Mouse (Mus musculus): ENCODE data around the gene Cdh8. TPM values are rescaled to one million over a fixed set of nuclear protein-coding genes. Genes with fewer than 3 reads are reported as not detected.
"Not testable (repeated sequence)": the region's sequence is repeated elsewhere in the genome, so short reads cannot be mapped to it uniquely, and the experiment has no call there.

The Cdh8 gene
- polyA plus RNA-seq, 1 experiment, result not detected

DNA sequence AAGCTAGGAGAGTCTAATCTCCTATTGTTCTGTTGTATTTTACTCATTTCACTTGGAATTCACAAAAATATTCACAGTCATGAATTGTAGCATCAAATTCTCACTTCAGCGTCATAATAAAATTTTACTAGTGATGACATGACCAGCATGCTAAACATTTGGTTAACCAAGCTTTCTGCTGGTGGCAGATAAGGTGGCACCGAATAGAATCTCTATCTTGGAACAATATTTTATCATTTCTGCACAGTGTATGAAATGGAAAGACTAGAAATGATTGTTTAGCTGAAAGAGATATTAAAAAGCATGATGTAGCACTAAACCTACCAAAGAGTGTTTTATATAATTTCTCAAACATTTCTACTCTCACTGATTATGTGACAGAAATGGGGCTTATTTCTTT, 225.6 kb downstream of the Cdh8 start:
- H3K4me1 ChIP-seq (ENCODE audit: control insufficient read depth, insufficient read depth, low read length), result no peaks in the 10 kb centered on the region
- no peak overlapping the region for H3K4me3 ChIP-seq (ENCODE audit: insufficient read depth, low read depth, low read length)
- WGBS, result 92% methylated on average over 2 of the region's 2 CpGs
- no peak overlapping the region for H3K27ac ChIP-seq (ENCODE audit: insufficient read depth, low read depth, low read length)
- no peak for TF ChIP-seq CTCF (IDR thresholded peaks at IDR 0.05; ENCODE audit: insufficient read depth, low read depth, low read length)

DNA sequence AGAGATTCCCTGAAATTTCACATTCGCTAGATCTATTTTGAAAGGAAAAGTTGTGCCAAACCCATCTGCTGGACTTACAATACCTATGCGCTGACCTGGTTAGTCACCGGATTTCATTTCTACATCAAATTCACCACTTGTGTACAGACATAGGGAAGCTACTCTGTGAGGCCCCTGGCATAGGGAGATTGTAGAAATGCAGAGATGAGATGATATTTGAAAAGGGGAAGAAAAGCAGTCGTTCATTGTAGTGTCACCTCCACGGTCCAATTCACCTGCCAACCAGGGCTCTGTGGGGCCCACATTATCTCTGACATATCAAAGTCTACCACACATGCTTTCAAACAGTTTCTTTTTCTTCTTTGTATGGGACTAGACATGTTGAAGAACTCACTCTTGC, 229.4 kb downstream of the Cdh8 start:
- no peak overlapping the region for H3K27ac ChIP-seq (ENCODE audit: insufficient read depth, low read depth, low read length)
- WGBS, result 97% methylated on average over 5 of the region's 5 CpGs
- no peak for TF ChIP-seq POLR2A (IDR thresholded peaks at IDR 0.05; ENCODE audit: insufficient read depth, low read depth, low read length)
- TF ChIP-seq CTCF (IDR thresholded peaks at IDR 0.05; ENCODE audit: insufficient read depth, low read depth, low read length), result no peak
- H3K4me3 ChIP-seq (ENCODE audit: insufficient read depth, low read depth, low read length), result no peak overlapping the region
- H3K4me1 ChIP-seq (ENCODE audit: control insufficient read depth, insufficient read depth, low read length), result no peaks in the 10 kb centered on the region

DNA sequence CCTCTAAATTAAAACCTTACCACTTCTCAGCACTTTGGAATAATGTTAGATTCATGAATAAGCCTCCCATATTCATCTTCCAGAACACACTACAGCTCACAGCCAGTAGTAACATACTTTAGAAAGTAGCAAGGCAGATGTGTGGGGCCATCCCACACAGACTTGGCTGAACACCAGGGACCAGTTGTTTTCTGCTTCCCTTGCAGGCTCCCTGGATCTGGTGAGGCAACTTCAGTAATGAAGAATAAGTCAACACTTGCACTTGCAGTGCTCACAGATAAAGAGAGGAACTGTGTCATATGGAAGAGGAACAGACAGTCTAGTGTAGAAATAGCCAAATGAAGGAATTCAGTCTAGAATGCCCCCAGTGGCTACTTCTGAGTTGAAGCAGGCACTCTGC, 232.1 kb downstream of the Cdh8 start:
- Histone ChIP-seq H3K27ac (ENCODE audit: insufficient read depth, low read depth, low read length) (no peak overlapping the region), H3K4me3 (ENCODE audit: insufficient read depth, low read depth, low read length) (no peak overlapping the region), H3K4me1 (ENCODE audit: control insufficient read depth, insufficient read depth, low read length) (no peaks in the 10 kb centered on the region)
- TF ChIP-seq POLR2A (IDR thresholded peaks at IDR 0.05; ENCODE audit: insufficient read depth, low read depth, low read length) (no peak), CTCF (IDR thresholded peaks at IDR 0.05; ENCODE audit: insufficient read depth, low read depth, low read length) (no peak)

DNA sequence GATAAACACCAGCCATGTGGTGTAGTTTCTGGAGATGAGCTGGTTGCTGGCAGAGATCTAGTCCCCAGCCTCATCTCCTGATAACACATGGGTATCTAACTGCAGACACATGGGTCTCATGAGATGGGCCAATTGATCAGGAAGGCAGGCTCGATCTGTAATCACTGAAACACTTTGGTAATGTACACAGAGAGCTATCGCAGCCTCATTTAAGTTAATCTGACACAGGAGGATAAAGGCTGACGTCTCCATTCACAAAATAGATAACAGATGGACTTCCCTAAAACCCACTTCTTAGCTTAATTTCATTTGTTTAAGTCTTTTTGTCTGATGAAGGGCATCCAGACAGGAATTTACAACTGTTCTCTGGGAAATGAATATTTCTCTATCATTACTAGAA, 249.3 kb downstream of the Cdh8 start:
- no peak overlapping the region for H3K27ac ChIP-seq (ENCODE audit: insufficient read depth, low read depth, low read length)
- TF ChIP-seq POLR2A (IDR thresholded peaks at IDR 0.05; ENCODE audit: insufficient read depth, low read depth, low read length) (no peak), CTCF (IDR thresholded peaks at IDR 0.05; ENCODE audit: insufficient read depth, low read depth, low read length) (no peak)
- 85% methylated on average over 3 of the region's 3 CpGs for WGBS
- no peaks in the 10 kb centered on the region for H3K4me1 ChIP-seq (ENCODE audit: control insufficient read depth, insufficient read depth, low read length)
- no peak overlapping the region for H3K4me3 ChIP-seq (ENCODE audit: insufficient read depth, low read depth, low read length)

DNA sequence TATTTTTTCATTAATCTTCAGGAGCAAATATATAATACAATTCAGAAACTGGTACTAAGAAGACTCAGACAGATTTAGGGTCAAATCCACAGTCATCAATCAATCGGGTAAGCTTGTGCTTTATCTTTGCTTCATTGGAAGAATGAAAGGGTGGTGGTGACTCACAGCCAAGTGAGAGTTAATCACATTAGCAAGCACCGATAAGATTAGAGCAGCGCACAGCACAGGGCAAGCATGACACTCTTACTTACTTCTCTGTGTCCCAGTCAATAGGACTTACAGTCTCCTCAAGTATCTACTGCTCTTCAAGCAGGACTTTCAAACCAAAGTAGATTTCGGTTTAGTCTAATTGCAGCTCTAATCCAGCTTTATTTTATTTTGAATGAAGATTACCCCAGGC, 254.6 kb downstream of the Cdh8 start:
- no peaks in the 10 kb centered on the region for H3K4me1 ChIP-seq (ENCODE audit: control insufficient read depth, insufficient read depth, low read length)
- 60% methylated on average over 4 of the region's 4 CpGs for WGBS
- TF ChIP-seq POLR2A (IDR thresholded peaks at IDR 0.05; ENCODE audit: insufficient read depth, low read depth, low read length) (no peak), CTCF (IDR thresholded peaks at IDR 0.05; ENCODE audit: insufficient read depth, low read depth, low read length) (no peak)
- H3K27ac ChIP-seq (ENCODE audit: insufficient read depth, low read depth, low read length), result no peak overlapping the region
- H3K4me3 ChIP-seq (ENCODE audit: insufficient read depth, low read depth, low read length), result no peak overlapping the region

DNA sequence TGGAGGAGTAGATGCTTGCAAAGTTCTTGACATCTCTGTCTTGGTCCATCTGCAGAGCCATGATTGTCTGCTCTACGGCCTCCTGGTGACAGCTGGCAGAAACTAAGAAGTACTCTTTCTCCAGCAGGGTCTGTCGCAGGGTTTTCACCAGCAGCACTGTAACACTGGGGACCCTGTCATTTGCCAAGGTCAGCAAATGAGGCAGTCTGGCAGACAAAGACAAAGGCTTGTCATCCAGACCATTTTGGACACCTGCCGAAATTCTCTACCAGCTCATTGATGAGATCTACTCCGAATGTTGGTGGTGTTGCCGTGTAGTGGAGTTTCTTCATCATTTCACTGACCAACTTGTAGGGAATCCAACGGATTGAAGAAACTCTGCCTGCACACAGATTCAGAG, 270.8 kb downstream of the Cdh8 start:
- Histone ChIP-seq H3K4me3 (ENCODE audit: insufficient read depth, low read depth, low read length) (no peak overlapping the region), H3K4me1 (ENCODE audit: control insufficient read depth, insufficient read depth, low read length) (no peaks in the 10 kb centered on the region), H3K27ac (ENCODE audit: insufficient read depth, low read depth, low read length) (no peak overlapping the region)
- TF ChIP-seq CTCF (IDR thresholded peaks at IDR 0.05; ENCODE audit: insufficient read depth, low read depth, low read length) (no peak), POLR2A (IDR thresholded peaks at IDR 0.05; ENCODE audit: insufficient read depth, low read depth, low read length) (no peak)
- WGBS, result 94% methylated on average over 6 of the region's 6 CpGs

DNA sequence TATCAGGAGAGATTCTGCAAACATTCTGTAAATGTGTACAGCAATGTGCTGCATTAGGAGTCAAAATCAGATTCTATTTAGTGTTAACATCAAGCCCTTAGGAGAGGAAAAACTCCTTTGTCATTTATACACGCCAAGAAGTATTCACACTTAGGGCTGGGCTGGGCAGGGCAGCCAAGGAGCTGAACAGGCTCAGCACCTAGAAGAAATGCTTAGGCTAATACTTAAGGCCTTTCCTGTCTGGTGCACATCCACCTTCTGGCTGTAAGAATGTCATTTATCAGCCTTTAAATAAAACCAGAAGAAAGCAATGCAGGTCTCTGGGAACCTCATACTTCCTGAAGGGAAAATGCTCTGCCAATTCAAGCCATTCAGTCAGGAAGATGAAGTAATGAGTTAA, 271.5 kb downstream of the Cdh8 start:
- 76% methylated on average over 1 of the region's 1 CpGs for WGBS
- H3K27ac ChIP-seq (ENCODE audit: insufficient read depth, low read depth, low read length); H3K4me1 ChIP-seq (ENCODE audit: control insufficient read depth, insufficient read depth, low read length); H3K4me3 ChIP-seq (ENCODE audit: insufficient read depth, low read depth, low read length): not testable (repeated sequence)

DNA sequence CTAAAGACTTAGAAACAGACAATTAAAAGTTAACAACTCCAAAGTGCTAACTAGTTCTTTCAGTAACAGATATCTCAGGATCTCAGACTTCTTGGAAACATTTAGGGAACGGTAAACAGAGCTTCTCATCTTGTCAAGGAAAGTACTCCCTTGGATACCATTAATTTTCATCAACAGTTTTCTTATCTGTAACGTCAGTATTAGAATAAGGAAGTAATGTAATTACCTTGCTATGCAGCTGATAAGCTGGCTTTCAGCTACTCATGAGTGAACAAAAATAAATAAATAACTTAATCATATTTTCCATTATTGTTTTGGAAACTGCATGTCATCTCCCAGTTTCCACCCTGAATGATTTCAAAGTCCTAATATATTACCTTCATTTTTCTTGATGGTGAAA, 317.8 kb downstream of the Cdh8 start:
- Histone ChIP-seq H3K4me1 (ENCODE audit: control insufficient read depth, insufficient read depth, low read length) (no peaks in the 10 kb centered on the region), H3K4me3 (ENCODE audit: insufficient read depth, low read depth, low read length) (no peak overlapping the region), H3K27ac (ENCODE audit: insufficient read depth, low read depth, low read length) (no peak overlapping the region)
- 64% methylated on average over 2 of the region's 2 CpGs for WGBS
- TF ChIP-seq POLR2A (IDR thresholded peaks at IDR 0.05; ENCODE audit: insufficient read depth, low read depth, low read length), result no peak
- no peak for TF ChIP-seq CTCF (IDR thresholded peaks at IDR 0.05; ENCODE audit: insufficient read depth, low read depth, low read length)

DNA sequence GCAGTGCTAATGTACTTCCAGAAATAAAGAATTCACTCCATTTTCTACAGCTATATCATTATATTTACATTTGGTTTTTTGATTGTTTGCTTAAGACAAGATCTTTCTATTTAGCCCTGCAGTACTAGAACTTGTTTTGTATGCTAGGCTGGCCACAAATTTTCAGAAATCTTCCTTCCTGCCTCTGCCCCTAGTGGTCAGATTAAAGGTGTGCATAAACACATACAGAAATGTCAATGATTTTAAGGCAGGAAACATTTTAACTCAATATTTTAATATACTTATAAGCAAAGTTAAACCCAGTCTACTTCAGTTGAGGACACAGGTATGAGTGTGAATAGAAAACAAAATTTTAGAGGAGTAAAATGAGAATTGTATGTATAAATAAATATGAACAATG, 364.9 kb downstream of the Cdh8 start:
- H3K4me1 ChIP-seq (ENCODE audit: control insufficient read depth, insufficient read depth, low read length), result no peaks in the 10 kb centered on the region
- no peak overlapping the region for H3K27ac ChIP-seq (ENCODE audit: insufficient read depth, low read depth, low read length)
- no peak for TF ChIP-seq POLR2A (IDR thresholded peaks at IDR 0.05; ENCODE audit: insufficient read depth, low read depth, low read length)
- H3K4me3 ChIP-seq (ENCODE audit: insufficient read depth, low read depth, low read length), result no peak overlapping the region

DNA sequence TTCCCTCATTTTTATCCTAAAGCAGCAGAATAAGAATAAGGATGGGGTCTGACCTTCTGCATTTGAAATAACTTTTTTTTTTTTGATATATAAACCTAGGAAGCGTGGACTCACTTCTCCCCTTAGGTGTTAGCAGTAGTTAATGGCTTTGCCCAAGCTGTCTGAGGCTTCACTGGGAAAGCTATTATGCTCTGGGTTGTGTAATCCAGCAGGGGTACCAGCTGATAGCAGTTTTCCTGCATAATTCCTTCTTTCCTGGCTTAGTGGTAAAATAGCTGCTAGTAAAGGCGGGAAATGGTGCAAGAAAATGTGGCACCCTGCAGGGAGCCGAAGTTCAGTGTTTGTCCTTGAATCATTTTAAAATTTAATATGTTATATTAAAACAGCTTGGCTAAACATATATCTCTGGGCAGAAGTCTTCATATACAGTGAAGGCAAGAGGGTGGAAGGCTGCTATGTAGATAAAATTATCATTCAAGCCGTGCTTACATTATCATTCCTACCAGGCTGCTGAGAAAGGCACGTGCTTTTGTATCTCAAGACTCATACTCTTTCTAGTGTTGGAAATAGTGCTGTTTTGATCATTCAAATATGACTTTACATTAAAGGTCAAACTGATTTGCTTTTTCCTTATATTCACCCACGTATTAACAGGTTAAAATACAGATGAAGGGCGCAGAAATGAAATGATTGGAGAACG, 367.5 kb downstream of the Cdh8 start:
- WGBS, result 79% methylated on average over 8 of the region's 8 CpGs
- H3K4me1 ChIP-seq (ENCODE audit: control insufficient read depth, insufficient read depth, low read length), result no peaks in the 10 kb centered on the region
- H3K4me3 ChIP-seq (ENCODE audit: insufficient read depth, low read depth, low read length), result no peak overlapping the region
- TF ChIP-seq POLR2A (IDR thresholded peaks at IDR 0.05; ENCODE audit: insufficient read depth, low read depth, low read length) (no peak), CTCF (IDR thresholded peaks at IDR 0.05; ENCODE audit: insufficient read depth, low read depth, low read length) (no peak)
- no peak overlapping the region for H3K27ac ChIP-seq (ENCODE audit: insufficient read depth, low read depth, low read length)
